Mouse (Mus musculus) megakaryocyte, embryonic 14.5 days (primary cell): Measurements from ENCODE around the gene Mrps9.

Experiments
- FLI1 ChIP-seq: IDR thresholded peaks from 2 replicates; pipeline ENCODE4 v1.6.1; 2012; ENCODE audit warnings: low read length, inconsistent platforms, mixed read lengths
- GATA1 ChIP-seq: IDR thresholded peaks from 3 replicates; pipeline ENCODE4 v1.6.1; 2012; ENCODE audit warnings: mixed read lengths, low read length, inconsistent platforms, borderline replicate concordance

DNA sequence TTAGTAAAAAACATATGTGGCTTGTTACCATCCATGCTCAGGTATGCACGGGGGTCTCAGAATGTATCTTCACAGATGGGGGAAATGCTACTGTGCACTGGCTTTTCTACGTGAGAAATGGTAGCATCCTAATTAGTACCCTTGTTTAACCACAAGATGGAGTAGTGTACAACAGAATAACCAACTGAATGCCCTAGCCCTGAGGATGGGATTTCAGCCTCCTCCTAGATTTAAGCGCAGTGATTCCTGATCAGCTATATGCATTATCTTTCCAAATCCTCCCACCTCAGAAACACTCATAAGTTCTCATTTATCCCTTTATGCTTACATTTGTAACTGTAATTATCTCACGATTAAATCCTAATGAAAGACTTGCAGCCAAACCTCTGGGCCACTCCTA lies 64.0 kb downstream of the Mrps9 start:
- TF ChIP-seq GATA1 (no peak), FLI1 (no peak)
